Mouse (Mus musculus): ENCODE measurements at regions not wholly inside any gene's neighbourhood (a gene's known extent, or its start where the extent isn't known, plus 50 kb on each side); places are given as distances from the start of the nearest gene placed in this dataset.

- DNase-seq (ENCODE audit: low spot score in 2 of 2) = no peak
Measured at GRCm38 (mm10) chr5:43089475-43089874, 143.5 kb upstream of the Cpeb2 start.

- DNase-seq (ENCODE audit: low spot score in 2 of 2) = no peak
Measured at GRCm38 (mm10) chr5:43089941-43090340, 143.0 kb upstream of the Cpeb2 start.

- no peak for DNase-seq (ENCODE audit: low spot score in 2 of 2)
Measured at GRCm38 (mm10) chr5:43093647-43094326, 139.2 kb upstream of the Cpeb2 start.

GRCm38 (mm10) chr5:43094329-43094898 lies 138.6 kb upstream of the Cpeb2 start:
- DNase-seq (ENCODE audit: low spot score in 2 of 2) = no peak

- DNase-seq (ENCODE audit: low spot score in 2 of 2) = no peak
Measured at GRCm38 (mm10) chr5:43102000-43102459, 130.9 kb upstream of the Cpeb2 start.

GRCm38 (mm10) chr5:43102590-43102989 lies 130.4 kb upstream of the Cpeb2 start:
- DNase-seq (ENCODE audit: low spot score in 2 of 2) = no peak

GRCm38 (mm10) chr5:43103728-43104127 lies 129.2 kb upstream of the Cpeb2 start:
- DNase-seq (ENCODE audit: low spot score in 2 of 2) = peak; percentile 23 to 32

GRCm38 (mm10) chr5:43105528-43105927 lies 127.4 kb upstream of the Cpeb2 start:
- no peak for DNase-seq (ENCODE audit: low spot score in 2 of 2)

- no peak for DNase-seq (ENCODE audit: low spot score in 2 of 2)
Measured at GRCm38 (mm10) chr5:43107436-43108259, 125.3 kb upstream of the Cpeb2 start.

- DNase-seq (ENCODE audit: low spot score in 2 of 2) = no peak
Measured at GRCm38 (mm10) chr5:43108260-43108589, 124.7 kb upstream of the Cpeb2 start.

GRCm38 (mm10) chr5:43110122-43110521 lies 122.8 kb upstream of the Cpeb2 start:
- no peak for DNase-seq (ENCODE audit: low spot score in 2 of 2)

GRCm38 (mm10) chr5:43111740-43112139 lies 121.2 kb upstream of the Cpeb2 start:
- no peak for DNase-seq (ENCODE audit: low spot score in 2 of 2)

- no peak for DNase-seq (ENCODE audit: low spot score in 2 of 2)
Measured at GRCm38 (mm10) chr5:43113405-43114119, 119.4 kb upstream of the Cpeb2 start.

GRCm38 (mm10) chr5:43115507-43115906 lies 117.5 kb upstream of the Cpeb2 start:
- DNase-seq (ENCODE audit: low spot score in 2 of 2) = no peak

- no peak for DNase-seq (ENCODE audit: low spot score in 2 of 2)
Measured at GRCm38 (mm10) chr5:43116821-43117220, 116.1 kb upstream of the Cpeb2 start.

- DNase-seq (ENCODE audit: low spot score in 2 of 2) = no peak
Measured at GRCm38 (mm10) chr5:43121065-43121464, 111.9 kb upstream of the Cpeb2 start.

GRCm38 (mm10) chr5:43124301-43124700 lies 108.7 kb upstream of the Cpeb2 start:
- DNase-seq (ENCODE audit: low spot score in 2 of 2) = no peak

- DNase-seq (ENCODE audit: low spot score in 2 of 2) = no peak
Measured at GRCm38 (mm10) chr5:43125774-43126536, 107.0 kb upstream of the Cpeb2 start.

- DNase-seq (ENCODE audit: low spot score in 2 of 2) = peak; percentile 25 to 47
Measured at GRCm38 (mm10) chr5:43130377-43130776, 102.6 kb upstream of the Cpeb2 start.

GRCm38 (mm10) chr5:43130901-43131557 lies 101.9 kb upstream of the Cpeb2 start:
- no peak for DNase-seq (ENCODE audit: low spot score in 2 of 2)

GRCm38 (mm10) chr5:43133672-43134071 lies 99.3 kb upstream of the Cpeb2 start:
- no peak for DNase-seq (ENCODE audit: low spot score in 2 of 2)

Data from layer of hippocampus, adult 8-10 months (tissue).